Mouse (Mus musculus) lung, embryonic 15.5 days (tissue): ENCODE measurements around the gene Myoz1. TPM values are rescaled to one million over a fixed set of nuclear protein-coding genes. Genes with fewer than 3 reads are reported as not detected.

ENCODE experiments used
- ATAC-seq: fragments of 200-750 bp; cut with Nextera tagmentation; 2 replicates; pipeline ENCODE4 v1.8.0; 2017; ENCODE audit warnings: moderate number of reproducible peaks, borderline replicate concordance; ENCODE audit not compliant: low FRiP score, low TSS enrichment; ENCODE audit errors: extremely low read depth
- H3K27ac ChIP-seq: fragments of 300-500 bp; sonication (generic); 2 replicates; pipeline ENCODE4 v1.5.1; 2015; ENCODE audit warnings: moderate library complexity, mild to moderate bottlenecking, inconsistent platforms
- H3K27me3 ChIP-seq: fragments of 300-500 bp; sonication (generic); 2 replicates; pipeline ENCODE4 v1.6.1; 2015; ENCODE audit warnings: inconsistent platforms
- H3K36me3 ChIP-seq: fragments of 300-500 bp; sonication (generic); 2 replicates; pipeline ENCODE4 v1.6.1; 2015; ENCODE audit warnings: inconsistent platforms
- H3K4me1 ChIP-seq: fragments of 300-500 bp; sonication (generic); 2 replicates; pipeline ENCODE4 v1.6.1; 2015; ENCODE audit warnings: inconsistent platforms
- H3K4me2 ChIP-seq: fragments of 300-500 bp; sonication (generic); 2 replicates; pipeline ENCODE4 v1.6.1; 2015; ENCODE audit warnings: inconsistent platforms, mild to moderate bottlenecking, moderate library complexity
- H3K4me3 ChIP-seq: fragments of 300-500 bp; sonication (generic); 2 replicates; pipeline ENCODE4 v1.5.1; 2015; ENCODE audit warnings: mild to moderate bottlenecking, inconsistent platforms
- H3K9ac ChIP-seq: fragments of 300-500 bp; sonication (generic); 2 replicates; pipeline ENCODE4 v1.6.1; 2015; ENCODE audit warnings: inconsistent platforms
- H3K9me3 ChIP-seq: fragments of 300-500 bp; sonication (generic); 2 replicates; pipeline ENCODE4 v1.6.1; 2016; ENCODE audit warnings: inconsistent platforms
- WGBS: fragments of 180-500 bp; shearing (Covaris S2); methylation state at CpG from one replicate; pipeline ENCODE4 v1.1.7; 2015; 5-methylcytosine and 5-hydroxymethylcytosine counted together
- polyA plus RNA-seq: library from polyadenylated mRNA; unstranded; fragments of >200 nt; fragmentation: Nextera tagmentation; extraction: Ambion mirVana; gene quantifications from 2 replicates; pipeline ENCODE4 v1.2.1, GENCODE M21; 2015

Myoz1 gene
- polyA plus RNA-seq, 1 experiment from 2014 or later = 0.37 TPM

GRCm38 (mm10) chr14:20635546-20635945 lies 20.8 kb downstream of the Myoz1 start:
- Histone ChIP-seq H3K9ac (no peak overlapping the region), H3K27me3 (no peaks in the 10 kb centered on the region), H3K4me1 (peaks cover 4% of the 10 kb centered on the region; the same call in 1 of the 2 replicates), H3K36me3 (no peaks in the 10 kb centered on the region), H3K9me3 (no peaks in the 10 kb centered on the region), H3K4me3 (no peak overlapping the region), H3K27ac (no peak overlapping the region), H3K4me2 (no peak overlapping the region)
- 89% methylated on average over 2 of the region's 2 CpGs for WGBS
- ATAC-seq = no peak

- no peak overlapping the region for H3K4me2 ChIP-seq
- no peaks in the 10 kb centered on the region for H3K9me3 ChIP-seq
- ATAC-seq = no peak; the same call in 1 of the 2 replicates
- no peak overlapping the region for H3K27ac ChIP-seq
- no peaks in the 10 kb centered on the region for H3K4me1 ChIP-seq
- H3K4me3 ChIP-seq = no peak overlapping the region
- 35% methylated on average over 4 of the region's 4 CpGs for WGBS
- no peak overlapping the region for H3K9ac ChIP-seq
- no peaks in the 10 kb centered on the region for H3K27me3 ChIP-seq
- H3K36me3 ChIP-seq = no peaks in the 10 kb centered on the region
Observed at GRCm38 (mm10) chr14:20631253-20631652, 25.1 kb downstream of the Myoz1 start.

- no peak overlapping the region for H3K4me2 ChIP-seq
- no peak overlapping the region for H3K9ac ChIP-seq
- H3K9me3 ChIP-seq = no peaks in the 10 kb centered on the region
- H3K36me3 ChIP-seq = no peaks in the 10 kb centered on the region
- H3K27ac ChIP-seq = no peak overlapping the region
- WGBS = 83% methylated on average over 3 of the region's 3 CpGs
- no peak for ATAC-seq
- H3K27me3 ChIP-seq = no peaks in the 10 kb centered on the region
- no peaks in the 10 kb centered on the region for H3K4me1 ChIP-seq
- no peak overlapping the region for H3K4me3 ChIP-seq
Observed at GRCm38 (mm10) chr14:20626971-20627370, 29.4 kb downstream of the Myoz1 start.

- Histone ChIP-seq H3K27me3 (no peaks in the 10 kb centered on the region), H3K4me3 (no peak overlapping the region), H3K4me2 (no peak overlapping the region), H3K36me3 (no peaks in the 10 kb centered on the region), H3K9me3 (no peaks in the 10 kb centered on the region), H3K9ac (no peak overlapping the region), H3K27ac (no peak overlapping the region), H3K4me1 (no peaks in the 10 kb centered on the region)
- 72% methylated on average over 2 of the region's 2 CpGs for WGBS
- no peak for ATAC-seq
Observed at GRCm38 (mm10) chr14:20626447-20626846, 29.9 kb downstream of the Myoz1 start.

DNA sequence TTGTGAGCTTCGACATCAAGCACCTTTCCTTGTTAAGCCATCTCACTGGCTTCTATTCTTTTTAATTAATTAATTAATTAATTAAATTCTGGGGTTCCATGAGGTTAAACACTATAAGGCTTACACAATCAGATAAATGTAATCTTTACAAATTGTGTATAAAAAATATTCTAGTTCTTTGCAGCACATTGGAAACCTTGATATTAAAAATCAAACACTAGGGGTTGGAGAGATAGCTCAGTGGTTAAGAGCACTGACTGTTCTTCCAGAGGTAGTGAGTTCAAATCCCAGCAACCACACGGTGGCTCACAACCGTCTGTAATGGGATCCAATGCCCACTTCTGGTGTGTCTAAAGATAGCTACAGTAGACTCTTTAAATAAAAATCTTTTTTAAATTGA lies 33.4 kb downstream of the Myoz1 start:
- H3K9ac ChIP-seq = no peak overlapping the region
- no peak overlapping the region for H3K27ac ChIP-seq
- H3K4me1 ChIP-seq = no peaks in the 10 kb centered on the region
- no peak overlapping the region for H3K4me2 ChIP-seq
- no peaks in the 10 kb centered on the region for H3K36me3 ChIP-seq
- WGBS = 92% methylated on average over 3 of the region's 3 CpGs
- H3K27me3 ChIP-seq = no peaks in the 10 kb centered on the region
- H3K9me3 ChIP-seq = no peaks in the 10 kb centered on the region
- ATAC-seq = no peak
- H3K4me3 ChIP-seq = no peak overlapping the region

- Histone ChIP-seq H3K4me1 (no peaks in the 10 kb centered on the region), H3K9ac (no peak overlapping the region), H3K36me3 (no peaks in the 10 kb centered on the region), H3K27me3 (no peaks in the 10 kb centered on the region), H3K9me3 (no peaks in the 10 kb centered on the region), H3K4me3 (no peak overlapping the region), H3K27ac (no peak overlapping the region), H3K4me2 (no peak overlapping the region)
- WGBS = 74% methylated on average over 2 of the region's 2 CpGs
- no peak for ATAC-seq
Observed at GRCm38 (mm10) chr14:20622412-20622811, 33.9 kb downstream of the Myoz1 start.

DNA sequence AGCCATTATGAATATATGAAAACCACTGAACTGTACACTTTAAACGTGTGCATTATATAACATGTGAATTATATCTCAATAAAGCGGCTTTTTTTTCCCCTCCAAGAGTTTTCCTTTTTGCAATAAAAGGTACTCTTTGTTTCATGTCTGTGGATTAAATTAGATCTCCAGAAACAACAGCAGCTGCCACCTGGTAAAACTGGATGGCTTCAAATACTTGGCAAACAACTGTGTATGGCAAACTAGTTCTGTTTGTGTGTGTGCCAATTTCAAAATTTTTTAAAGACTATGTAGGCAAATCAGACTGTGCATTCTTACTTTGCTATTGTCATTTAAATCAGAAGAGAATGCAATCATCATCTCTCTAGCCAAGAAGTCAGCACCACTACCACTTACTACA lies 34.4 kb downstream of the Myoz1 start:
- H3K27me3 ChIP-seq = no peaks in the 10 kb centered on the region
- H3K9me3 ChIP-seq = no peaks in the 10 kb centered on the region
- H3K4me1 ChIP-seq = no peaks in the 10 kb centered on the region
- 89% methylated on average over 2 of the region's 2 CpGs for WGBS
- no peak overlapping the region for H3K9ac ChIP-seq
- H3K4me3 ChIP-seq = no peak overlapping the region
- no peak for ATAC-seq
- no peak overlapping the region for H3K4me2 ChIP-seq
- H3K36me3 ChIP-seq = no peaks in the 10 kb centered on the region
- no peak overlapping the region for H3K27ac ChIP-seq

GRCm38 (mm10) chr14:20619131-20619530 lies 37.2 kb downstream of the Myoz1 start:
- H3K4me3 ChIP-seq = no peak overlapping the region

GRCm38 (mm10) chr14:20618211-20618610 lies 38.1 kb downstream of the Myoz1 start:
- 71% methylated on average over 5 of the region's 5 CpGs for WGBS
- Histone ChIP-seq H3K27me3 (no peaks in the 10 kb centered on the region), H3K27ac (no peak overlapping the region), H3K4me2 (no peak overlapping the region), H3K9ac (no peak overlapping the region), H3K36me3 (no peaks in the 10 kb centered on the region), H3K9me3 (no peaks in the 10 kb centered on the region), H3K4me3 (no peak overlapping the region), H3K4me1 (0 out of 2 replicates have a peak, but pooled peaks cover 3% of the 10 kb centered on the region)
- ATAC-seq = no peak

More at GRCm38 (mm10) chr14:20619131-20619530, 37.2 kb downstream of the Myoz1 start:
- no peak for ATAC-seq
- Histone ChIP-seq H3K4me2 (no peak overlapping the region), H3K9ac (no peak overlapping the region), H3K36me3 (no peaks in the 10 kb centered on the region), H3K27ac (no peak overlapping the region), H3K9me3 (no peaks in the 10 kb centered on the region), H3K27me3 (no peaks in the 10 kb centered on the region), H3K4me1 (0 out of 2 replicates have a peak, but pooled peaks cover 3% of the 10 kb centered on the region)

- H3K4me2 ChIP-seq = no peak overlapping the region
- 23% methylated on average over 2 of the region's 2 CpGs for WGBS
- H3K9ac ChIP-seq = no peak overlapping the region
- 0 out of 2 replicates have a peak, but pooled peaks cover 3% of the 10 kb centered on the region for H3K4me1 ChIP-seq
- H3K36me3 ChIP-seq = no peaks in the 10 kb centered on the region
- no peak overlapping the region for H3K4me3 ChIP-seq
- H3K9me3 ChIP-seq = no peaks in the 10 kb centered on the region
- no peak overlapping the region for H3K27ac ChIP-seq
- H3K27me3 ChIP-seq = no peaks in the 10 kb centered on the region
- ATAC-seq = no peak
Observed at GRCm38 (mm10) chr14:20616421-20616820, 39.9 kb downstream of the Myoz1 start.

GRCm38 (mm10) chr14:20615075-20615474 lies 41.3 kb downstream of the Myoz1 start:
- no peaks in the 10 kb centered on the region for H3K36me3 ChIP-seq
- no peak overlapping the region for H3K27ac ChIP-seq
- no peak overlapping the region for H3K4me2 ChIP-seq
- no peaks in the 10 kb centered on the region for H3K9me3 ChIP-seq
- no peak overlapping the region for H3K4me3 ChIP-seq
- H3K4me1 ChIP-seq = 0 out of 2 replicates have a peak, but pooled peaks cover 3% of the 10 kb centered on the region
- no peak for ATAC-seq
- H3K9ac ChIP-seq = no peak overlapping the region
- no peaks in the 10 kb centered on the region for H3K27me3 ChIP-seq
- 100% methylated on average over 2 of the region's 2 CpGs for WGBS

DNA sequence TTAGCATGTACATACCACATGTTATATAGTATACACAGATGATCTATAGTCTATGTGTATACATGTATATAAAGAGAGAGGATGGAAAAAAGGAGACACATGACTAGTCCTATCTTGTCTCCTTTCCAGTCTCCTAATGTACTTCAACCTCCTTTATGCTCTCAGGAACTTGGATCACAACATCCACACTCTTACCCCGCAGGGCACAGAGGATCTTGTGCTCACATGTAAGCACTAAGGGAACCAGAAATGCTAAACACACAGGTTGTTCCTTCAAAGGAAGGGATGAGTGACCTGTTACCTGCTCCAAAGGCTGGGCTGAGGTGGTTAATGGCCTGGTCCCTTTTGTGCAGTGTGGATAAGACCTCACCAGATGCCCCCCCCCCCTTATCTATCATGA lies 43.5 kb downstream of the Myoz1 start:
- Histone ChIP-seq H3K9ac (no peak overlapping the region), H3K36me3 (no peaks in the 10 kb centered on the region), H3K27me3 (no peaks in the 10 kb centered on the region), H3K9me3 (no peaks in the 10 kb centered on the region), H3K4me3 (no peak overlapping the region), H3K4me1 (peaks cover 16% of the 10 kb centered on the region; the same call in 1 of the 2 replicates), H3K4me2 (no peak overlapping the region), H3K27ac (no peak overlapping the region)
- WGBS = 94% methylated on average over 1 of the region's 1 CpGs
- ATAC-seq = no peak

- peak; percentile 62; the same call in 1 of the 2 replicates for ATAC-seq
- H3K4me1 ChIP-seq = peaks cover 22% of the 10 kb centered on the region
- H3K4me3 ChIP-seq = no peak overlapping the region
- 65% methylated on average over 4 of the region's 4 CpGs for WGBS
- no peaks in the 10 kb centered on the region for H3K36me3 ChIP-seq
- H3K27ac ChIP-seq = peak overlapping the region; percentile 84
- H3K9me3 ChIP-seq = no peaks in the 10 kb centered on the region
- no peaks in the 10 kb centered on the region for H3K27me3 ChIP-seq
- no peak overlapping the region for H3K4me2 ChIP-seq
- no peak overlapping the region for H3K9ac ChIP-seq
Observed at GRCm38 (mm10) chr14:20610146-20610545, 46.2 kb downstream of the Myoz1 start.
